In genomic region chr3:108061420-108061819, GRCm38 (mm10) we compare ENCODE assay signal across 8 mouse cellular contexts. TPM values are rescaled to one million over a fixed set of nuclear protein-coding genes. Genes with fewer than 3 reads are reported as not detected.
DNase-seq lines count a peak whose midpoint lies in the region; ATAC-seq lines count a peak whose summit lies in the region.

No protein-coding gene starts in this region.

- H3K27ac ChIP-seq in heart, embryonic 11.5 days (ENCODE audit: low read depth, low read length), result no peak overlapping the region
- no peak overlapping the region for H3K27ac ChIP-seq in stomach, embryonic 16.5 days (ENCODE audit: low read length)

- 20% methylated on average over 7 of the region's 7 CpGs for WGBS in heart, embryonic 11.5 days (ENCODE audit: insufficient replicate concordance)
- WGBS in stomach, embryonic 16.5 days, result 15% methylated on average over 7 of the region's 7 CpGs

- no peaks in the 10 kb centered on the region for H3K27me3 ChIP-seq in heart, embryonic 11.5 days (ENCODE audit: control insufficient read depth, insufficient read depth, low read length)
- H3K27me3 ChIP-seq in stomach, embryonic 16.5 days (ENCODE audit: control insufficient read depth, insufficient read depth, low read length), result no peaks in the 10 kb centered on the region

- H3K9me3 ChIP-seq in heart, embryonic 11.5 days (replicated peaks; ENCODE audit: control insufficient read depth, low read length), result no peaks in the 10 kb centered on the region
- H3K9me3 ChIP-seq in stomach, embryonic 16.5 days (replicated peaks; ENCODE audit: control insufficient read depth, low read length), result no peaks in the 10 kb centered on the region

- peak overlapping the region; percentile 51 for H3K4me2 ChIP-seq in heart, embryonic 11.5 days
- peak overlapping the region; percentile 35 for H3K4me2 ChIP-seq in stomach, embryonic 16.5 days (ENCODE audit: low read depth, low read length)

- ATAC-seq in frontal cortex, adult (ENCODE audit: low TSS enrichment), result peak; percentile 84
- peak; percentile 82 for ATAC-seq in CD4-positive, CD25-positive, alpha-beta regulatory T cell, adult 4 months
- ATAC-seq in heart, embryonic 11.5 days (replicated peaks; ENCODE audit: insufficient number of reproducible peaks, low FRiP score, low TSS enrichment), result no peak
- ATAC-seq in stomach, embryonic 16.5 days (ENCODE audit: insufficient read depth, low FRiP score), result 0 out of 2 replicates have a peak, but pooled peaks have one; percentile 18

- H3K9ac ChIP-seq in heart, embryonic 11.5 days (ENCODE audit: low read depth, low read length), result no peak overlapping the region
- H3K9ac ChIP-seq in stomach, embryonic 16.5 days (ENCODE audit: low read length), result 0 out of 2 replicates have a peak overlapping the region, but pooled peaks have one; percentile 31

- H3K4me3 ChIP-seq in heart, embryonic 11.5 days (ENCODE audit: low read depth, low read length), result no peak overlapping the region
- no peak overlapping the region for H3K4me3 ChIP-seq in stomach, embryonic 16.5 days (replicated peaks; ENCODE audit: low read length)

- H3K4me1 ChIP-seq in heart, embryonic 11.5 days (ENCODE audit: control insufficient read depth, insufficient read depth, low read length), result no peaks in the 10 kb centered on the region
- no peaks in the 10 kb centered on the region for H3K4me1 ChIP-seq in stomach, embryonic 16.5 days (ENCODE audit: control insufficient read depth, insufficient read depth, low read length)

- no peaks in the 10 kb centered on the region for H3K36me3 ChIP-seq in heart, embryonic 11.5 days (ENCODE audit: control insufficient read depth, insufficient read depth, low read length)
- no peaks in the 10 kb centered on the region for H3K36me3 ChIP-seq in stomach, embryonic 16.5 days (ENCODE audit: control insufficient read depth, insufficient read depth, low read length)

- DNase-seq in frontal cortex, postnatal 10 days (ENCODE audit: low spot score in 2 of 2), result no peak
- DNase-seq in cerebellum, postnatal 14 days, result peak; percentile 74 to 78
- DNase-seq in kidney, postnatal 14 days, result peak; percentile 73
- DNase-seq in lung, postnatal 36 days, result peak; percentile 83

RNA-seq across cellular contexts. Expression of gene Gstm4, which starts 16.7 kb away (rescaled TPM):
- polyA plus RNA-seq in CD4-positive, CD25-positive, alpha-beta regulatory T cell, adult 4 months (2017; shearing (Covaris generic)), result 1 to 10 TPM; 4.4 to 5.7 TPM
- 14.7 and 17.7 TPM in 2 replicates for polyA plus RNA-seq in heart, embryonic 11.5 days (2014; fragmentation: Nextera tagmentation; extraction: Ambion mirVana)
- polyA plus RNA-seq in stomach, embryonic 16.5 days (2015; fragmentation: Nextera tagmentation; extraction: Ambion mirVana), result 26.5 and 29.6 TPM in 2 replicates

RNA-seq across cellular contexts. Expression of gene Ampd2, which starts 25.0 kb away (rescaled TPM):
- polyA plus RNA-seq in CD4-positive, CD25-positive, alpha-beta regulatory T cell, adult 4 months (2017; shearing (Covaris generic)), result 10 to 100 TPM; 22.4 to 48.3 TPM
- polyA plus RNA-seq in heart, embryonic 11.5 days (2014; fragmentation: Nextera tagmentation; extraction: Ambion mirVana), result 30.6 and 32.1 TPM in 2 replicates
- 49.8 and 51.9 TPM in 2 replicates for polyA plus RNA-seq in stomach, embryonic 16.5 days (2015; fragmentation: Nextera tagmentation; extraction: Ambion mirVana)

RNA-seq across cellular contexts. Expression of gene Gnat2, which starts 31.2 kb away (rescaled TPM):
- polyA plus RNA-seq in CD4-positive, CD25-positive, alpha-beta regulatory T cell, adult 4 months (2017; shearing (Covaris generic)), result not detected
- polyA plus RNA-seq in heart, embryonic 11.5 days (2014; fragmentation: Nextera tagmentation; extraction: Ambion mirVana), result 1.1 and 1.3 TPM in 2 replicates
- polyA plus RNA-seq in stomach, embryonic 16.5 days (2015; fragmentation: Nextera tagmentation; extraction: Ambion mirVana), result 1.3 TPM in 2 replicates

RNA-seq across cellular contexts. Expression of gene Gstm1, which starts 43.6 kb away (rescaled TPM):
- polyA plus RNA-seq in CD4-positive, CD25-positive, alpha-beta regulatory T cell, adult 4 months (2017; shearing (Covaris generic)), result 1 to 10 TPM; 2.8 to 3.4 TPM
- 32.8 and 35.5 TPM in 2 replicates for polyA plus RNA-seq in heart, embryonic 11.5 days (2014; fragmentation: Nextera tagmentation; extraction: Ambion mirVana)
- polyA plus RNA-seq in stomach, embryonic 16.5 days (2015; fragmentation: Nextera tagmentation; extraction: Ambion mirVana), result 513 and 679 TPM in 2 replicates

Comparison
In these comparisons a context has a peak if more than half of its experiments do, and no peak if none do; other contexts are left out.
1. DNase-seq: peak in cerebellum, postnatal 14 days (2 of 2), kidney, postnatal 14 days (single experiment) and lung, postnatal 36 days (single experiment); none in frontal cortex, postnatal 10 days (0 of 2).